Mouse (Mus musculus) embryonic facial prominence, embryonic 14.5 days (tissue): ENCODE measurements around the gene Mcrip2. TPM values are rescaled to one million over a fixed set of nuclear protein-coding genes. Genes with fewer than 3 reads are reported as not detected.

Experiments used
- ATAC-seq: fragments of 200-750 bp; cut with Nextera tagmentation; 2 replicates; pipeline ENCODE4 v1.8.0; 2017; ENCODE audit warnings: low read depth, moderate number of reproducible peaks, moderate TSS enrichment
- DNase-seq: peaks from one replicate; pipeline ENCODE4 v3.0.0-alpha.2; 2015; ENCODE audit warnings: low spot score
- H3K27ac ChIP-seq: fragments of 300-500 bp; sonication (generic); replicated peaks from 2 replicates; pipeline ENCODE4 v1.5.1; 2014; ENCODE audit warnings: low read depth, mild to moderate bottlenecking, low read length, moderate library complexity
- H3K27me3 ChIP-seq: fragments of 300-500 bp; sonication (generic); replicated peaks from 2 replicates; pipeline ENCODE4 v1.6.1; 2014; ENCODE audit warnings: low read length; ENCODE audit not compliant: control insufficient read depth, insufficient read depth
- H3K36me3 ChIP-seq: fragments of 300-500 bp; sonication (generic); 2 replicates; pipeline ENCODE4 v1.6.1; 2014; ENCODE audit warnings: low read length, mixed read lengths; ENCODE audit not compliant: control insufficient read depth, insufficient read depth
- H3K4me1 ChIP-seq: fragments of 300-500 bp; sonication (generic); 2 replicates; pipeline ENCODE4 v1.6.1; 2014; ENCODE audit warnings: antibody characterized with exemption, low read length; ENCODE audit not compliant: control insufficient read depth, insufficient read depth
- H3K4me2 ChIP-seq: fragments of 300-500 bp; sonication (generic); 2 replicates; pipeline ENCODE4 v1.6.1; 2014; ENCODE audit warnings: low read depth, mild to moderate bottlenecking, low read length, moderate library complexity, mixed read lengths
- H3K4me3 ChIP-seq: fragments of 300-500 bp; sonication (generic); 2 replicates; pipeline ENCODE4 v1.5.1; 2014; ENCODE audit warnings: low read depth, mild to moderate bottlenecking, low read length
- H3K9ac ChIP-seq: fragments of 300-500 bp; sonication (generic); 2 replicates; pipeline ENCODE4 v1.6.1; 2014; ENCODE audit warnings: low read depth, mild to moderate bottlenecking, low read length, moderate library complexity, mixed read lengths
- H3K9me3 ChIP-seq: fragments of 300-500 bp; sonication (generic); 2 replicates; pipeline ENCODE4 v1.6.1; 2016; ENCODE audit warnings: low read length; ENCODE audit not compliant: control insufficient read depth
- WGBS: fragments of 180-500 bp; shearing (Covaris S2); extraction: QIAGEN DNeasy Blood & Tissue Kit; methylation state at CpG from one replicate; pipeline ENCODE4 v1.1.7; 2014; 5-methylcytosine and 5-hydroxymethylcytosine counted together
- polyA plus RNA-seq: library from polyadenylated mRNA; unstranded; fragments of >200 nt; fragmentation: Nextera tagmentation; extraction: Ambion mirVana; gene quantifications from 2 replicates; pipeline ENCODE4 v1.2.1, GENCODE M21; 2014

Mcrip2 gene
- polyA plus RNA-seq, 1 experiment from 2014 or later = 36.7 TPM

GRCm38 (mm10) chr17:25827011-25827410 lies 41.6 kb downstream of the Mcrip2 start:
- WGBS = 97% methylated on average over 13 of the region's 13 CpGs
- Histone ChIP-seq H3K27ac (no peak overlapping the region), H3K4me1 (peaks cover 34% of the 10 kb centered on the region), H3K9me3 (no peaks in the 10 kb centered on the region), H3K4me2 (no peak overlapping the region), H3K27me3 (no peaks in the 10 kb centered on the region), H3K9ac (no peak overlapping the region), H3K36me3 (peaks cover 45% of the 10 kb centered on the region), H3K4me3 (no peak overlapping the region)
- DNase-seq (no peak), ATAC-seq (no peak)

GRCm38 (mm10) chr17:25825984-25826570 lies 42.5 kb downstream of the Mcrip2 start:
- ATAC-seq (no peak), DNase-seq (no peak)
- 94% methylated on average over 27 of the region's 27 CpGs for WGBS
- no peaks in the 10 kb centered on the region for H3K9me3 ChIP-seq
- H3K4me3 ChIP-seq = no peak overlapping the region
- no peak overlapping the region for H3K9ac ChIP-seq
- H3K4me2 ChIP-seq = no peak overlapping the region
- no peak overlapping the region for H3K27ac ChIP-seq
- H3K4me1 ChIP-seq = peaks cover 25% of the 10 kb centered on the region
- H3K27me3 ChIP-seq = peaks cover 2% of the 10 kb centered on the region; the same call in 1 of the 2 replicates
- H3K36me3 ChIP-seq = peaks cover 38% of the 10 kb centered on the region

GRCm38 (mm10) chr17:25825311-25825710 lies 43.3 kb downstream of the Mcrip2 start:
- ATAC-seq (no peak), DNase-seq (no peak)
- H3K9me3 ChIP-seq = no peaks in the 10 kb centered on the region
- 88% methylated on average over 6 of the region's 6 CpGs for WGBS
- no peak overlapping the region for H3K27ac ChIP-seq
- peaks cover 9% of the 10 kb centered on the region for H3K27me3 ChIP-seq
- peaks cover 18% of the 10 kb centered on the region for H3K4me1 ChIP-seq
- no peak overlapping the region for H3K4me3 ChIP-seq
- H3K36me3 ChIP-seq = peaks cover 30% of the 10 kb centered on the region
- no peak overlapping the region for H3K9ac ChIP-seq
- H3K4me2 ChIP-seq = no peak overlapping the region

- no peaks in the 10 kb centered on the region for H3K9me3 ChIP-seq
- H3K4me2 ChIP-seq = peak overlapping the region; percentile 98
- 76% methylated on average over 15 of the region's 17 CpGs for WGBS
- H3K9ac ChIP-seq = peak overlapping the region; percentile 76
- no peak overlapping the region for H3K27ac ChIP-seq
- ATAC-seq (no peak), DNase-seq (no peak)
- H3K4me1 ChIP-seq = peaks cover 13% of the 10 kb centered on the region
- H3K4me3 ChIP-seq = peak overlapping the region; percentile 74
- H3K36me3 ChIP-seq = peaks cover 23% of the 10 kb centered on the region
- peaks cover 17% of the 10 kb centered on the region for H3K27me3 ChIP-seq
These were observed 44.0 kb downstream of the Mcrip2 start for GRCm38 (mm10) chr17:25824362-25825142.

GRCm38 (mm10) chr17:25823452-25823851 lies 45.1 kb downstream of the Mcrip2 start, which contains the start of gene Wdr24:
TSS of gene Wdr24 (plus strand) at chr17:25823627.
- H3K27ac ChIP-seq = peak within 1 kb of the TSS; percentile 29; the same call in 1 of the 2 replicates
- WGBS = 0% methylated on average over 18 of the region's 18 CpGs
- peaks cover 12% of the 10 kb centered on the region for H3K4me1 ChIP-seq
- H3K9me3 ChIP-seq = no peaks in the 10 kb centered on the region
- peak within 1 kb of the TSS; percentile 74 for H3K4me3 ChIP-seq
- H3K4me2 ChIP-seq = peak within 1 kb of the TSS; percentile 98
- DNase-seq (peak; percentile 95), ATAC-seq (peak; percentile 79)
- peaks cover 28% of the 10 kb centered on the region for H3K27me3 ChIP-seq
- peak within 1 kb of the TSS; percentile 76 for H3K9ac ChIP-seq
- H3K36me3 ChIP-seq = peaks cover 23% of the 10 kb centered on the region

- WGBS = 9% methylated on average over 34 of the region's 46 CpGs
- peaks cover 3% of the 10 kb centered on the region for H3K4me1 ChIP-seq
- peaks cover 37% of the 10 kb centered on the region for H3K27me3 ChIP-seq
- H3K4me2 ChIP-seq = peak overlapping the region; percentile 31
- 0 out of 2 replicates have a peak overlapping the region, but pooled peaks have one; percentile 6 for H3K4me3 ChIP-seq
- DNase-seq (peak; percentile 21), ATAC-seq (no peak; the same call in 1 of the 2 replicates)
- H3K27ac ChIP-seq = no peak overlapping the region
- no peak overlapping the region; the same call in 1 of the 2 replicates for H3K9ac ChIP-seq
- H3K9me3 ChIP-seq = no peaks in the 10 kb centered on the region
- H3K36me3 ChIP-seq = no peaks in the 10 kb centered on the region
These were observed 49.4 kb downstream of the Mcrip2 start for GRCm38 (mm10) chr17:25818851-25819780.

- H3K9me3 ChIP-seq = no peaks in the 10 kb centered on the region
- H3K27ac ChIP-seq = no peak overlapping the region
- H3K36me3 ChIP-seq = no peaks in the 10 kb centered on the region
- H3K4me1 ChIP-seq = peaks cover 3% of the 10 kb centered on the region; the same call in 1 of the 2 replicates
- 81% methylated on average over 11 of the region's 11 CpGs for WGBS
- H3K27me3 ChIP-seq = peaks cover 37% of the 10 kb centered on the region
- DNase-seq (no peak), ATAC-seq (no peak)
- no peak overlapping the region for H3K4me2 ChIP-seq
- no peak overlapping the region for H3K4me3 ChIP-seq
- H3K9ac ChIP-seq = no peak overlapping the region
These were observed 50.9 kb downstream of the Mcrip2 start for GRCm38 (mm10) chr17:25817662-25818061.
